Mouse (Mus musculus) heart, postnatal 0 days (tissue): ENCODE results near the gene Usp39.

Source experiments
- CTCF ChIP-seq: IDR thresholded peaks from 2 replicates; pipeline ENCODE4 v1.5.1; 2016; ENCODE audit warnings: antibody characterized with exemption, control low read depth, low read depth
- EP300 ChIP-seq: IDR thresholded peaks from 2 replicates; pipeline ENCODE4 v1.6.1; 2016; ENCODE audit warnings: antibody characterized with exemption, low read depth

DNA sequence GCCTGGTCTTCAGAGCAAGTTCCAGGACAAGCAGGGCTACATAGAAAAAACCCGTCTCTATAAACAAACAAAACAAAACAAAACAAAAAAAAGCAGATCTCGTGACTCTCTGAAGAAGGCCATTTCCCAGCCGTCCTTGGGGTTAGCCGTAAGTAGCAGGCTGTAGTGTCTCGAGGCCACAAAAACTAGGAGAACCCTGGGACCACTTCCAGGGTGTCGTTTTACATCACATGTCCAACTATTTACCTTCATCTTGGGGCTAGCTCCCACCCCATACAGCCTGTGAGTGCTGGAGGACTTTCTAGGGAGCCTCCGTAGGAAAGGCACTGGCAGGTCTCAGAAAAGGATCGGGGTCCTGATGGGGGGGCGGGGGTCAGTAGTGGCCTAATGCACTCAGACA, 41.5 kb downstream of the Usp39 start:
- TF ChIP-seq CTCF = no peak
- no peak for TF ChIP-seq EP300
